Mouse (Mus musculus) hindbrain, postnatal 0 days (tissue): ENCODE data around the gene Tmem170b. TPM values are rescaled to one million over a fixed set of nuclear protein-coding genes. Genes with fewer than 3 reads are reported as not detected.

Source experiments
- ATAC-seq: fragments of 200-750 bp; cut with Nextera tagmentation; 2 replicates; pipeline ENCODE4 v1.8.0; 2017; ENCODE audit warnings: mild to moderate bottlenecking, moderate TSS enrichment, moderate library complexity
- DNase-seq: peaks from one replicate; pipeline ENCODE4 v3.0.0-alpha.2; 2015; ENCODE audit warnings: low spot score
- H3K27ac ChIP-seq: fragments of 300-500 bp; sonication (generic); 2 replicates; pipeline ENCODE4 v1.5.1; 2014; ENCODE audit warnings: mild to moderate bottlenecking
- H3K27me3 ChIP-seq: fragments of 300-500 bp; sonication (generic); 2 replicates; pipeline ENCODE4 v1.6.1; 2014; ENCODE audit warnings: low read length, mixed read lengths; ENCODE audit not compliant: insufficient read depth
- H3K36me3 ChIP-seq: fragments of 300-500 bp; sonication (generic); 2 replicates; pipeline ENCODE4 v1.6.1; 2014; ENCODE audit warnings: low read length, mixed read lengths; ENCODE audit not compliant: insufficient read depth
- H3K4me1 ChIP-seq: fragments of 300-500 bp; sonication (generic); 2 replicates; pipeline ENCODE4 v1.6.1; 2014; ENCODE audit warnings: antibody characterized with exemption, low read length, mixed read lengths; ENCODE audit not compliant: insufficient read depth
- H3K4me2 ChIP-seq: fragments of 300-500 bp; sonication (generic); 2 replicates; pipeline ENCODE4 v1.6.1; 2014; ENCODE audit warnings: low read depth, mild to moderate bottlenecking, low read length, moderate library complexity, mixed read lengths
- H3K4me3 ChIP-seq: fragments of 300-500 bp; sonication (generic); 2 replicates; pipeline ENCODE4 v1.5.1; 2014; ENCODE audit warnings: low read length
- H3K9ac ChIP-seq: fragments of 300-500 bp; sonication (generic); replicated peaks from 2 replicates; pipeline ENCODE4 v1.6.1; 2014; ENCODE audit warnings: mild to moderate bottlenecking, low read length, moderate library complexity, mixed read lengths
- H3K9me3 ChIP-seq: fragments of 300-500 bp; sonication (generic); 2 replicates; pipeline ENCODE4 v1.6.1; 2016; ENCODE audit warnings: low read length, mixed read lengths
- CTCF ChIP-seq: IDR thresholded peaks from 2 replicates; pipeline ENCODE4 v1.5.1; 2016; ENCODE audit warnings: antibody characterized with exemption, control low read depth, low read depth
- WGBS: fragments of 180-500 bp; shearing (Covaris S2); extraction: QIAGEN DNeasy Blood & Tissue Kit; methylation state at CpG from one replicate; pipeline ENCODE4 v1.1.7; 2014; 5-methylcytosine and 5-hydroxymethylcytosine counted together
- polyA plus RNA-seq: library from polyadenylated mRNA; unstranded; fragments of >200 nt; fragmentation: Nextera tagmentation; extraction: Ambion mirVana; gene quantifications from 2 replicates; pipeline ENCODE4 v1.2.1, GENCODE M21; 2015
- total RNA-seq: library from RNA; depleted of rRNA; stranded (reverse); fragments of >200 nt; gene quantifications from 2 replicates; pipeline ENCODE4 v1.2.3, GENCODE M21; 2014

Tmem170b gene
- total and polyA plus RNA-seq, 2 experiments from 2014 or later = 25.3 to 33.6 TPM

DNA sequence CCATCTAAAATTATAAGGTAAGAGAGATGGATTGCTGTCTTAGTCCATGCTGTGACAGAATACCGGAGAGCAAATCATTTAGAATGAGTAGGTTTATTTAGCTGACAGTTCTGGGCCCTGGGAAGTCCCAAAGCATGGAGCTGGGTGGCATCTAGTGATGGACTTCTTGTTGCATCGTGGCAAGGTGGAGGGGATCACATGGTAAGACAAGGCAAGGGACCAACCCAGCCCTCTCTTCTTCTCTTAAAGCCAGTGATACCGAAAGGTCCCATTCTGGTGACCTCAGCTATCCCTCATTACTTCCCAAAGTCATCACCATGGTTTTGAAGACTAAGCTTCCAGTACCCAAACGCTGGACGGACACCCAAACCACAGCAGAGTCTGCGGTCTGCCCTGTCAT is 42.3 kb downstream of the Tmem170b start:
- no peaks in the 10 kb centered on the region for H3K4me1 ChIP-seq
- no peak overlapping the region for H3K4me3 ChIP-seq
- H3K27me3 ChIP-seq = no peaks in the 10 kb centered on the region
- no peak for TF ChIP-seq CTCF
- H3K36me3 ChIP-seq = no peaks in the 10 kb centered on the region
- no peak overlapping the region for H3K4me2 ChIP-seq
- no peak for ATAC-seq
- 66% methylated on average over 6 of the region's 6 CpGs for WGBS
- no peak overlapping the region for H3K9ac ChIP-seq
- H3K27ac ChIP-seq = no peak overlapping the region
- H3K9me3 ChIP-seq = no peaks in the 10 kb centered on the region
- no peak for DNase-seq

DNA sequence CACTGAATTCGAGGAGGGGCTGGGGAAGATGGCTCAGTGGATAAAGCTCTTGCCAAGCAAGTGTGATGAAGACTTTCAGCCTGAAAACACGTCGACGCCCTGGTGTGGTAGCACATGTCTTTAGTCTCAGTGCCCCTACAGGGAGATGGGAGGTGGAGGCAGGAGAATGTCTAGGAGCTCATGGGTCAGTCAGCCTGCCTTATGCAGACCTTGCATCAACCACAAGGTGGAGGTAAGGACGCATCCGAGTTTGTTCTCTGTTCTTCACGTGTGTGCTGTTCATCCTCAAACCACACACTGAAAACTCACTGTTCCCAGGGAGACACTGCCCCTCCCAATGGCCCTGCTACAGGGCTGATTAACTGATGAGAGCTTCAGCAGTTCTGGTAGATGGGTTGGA is 45.0 kb downstream of the Tmem170b start:
- Histone ChIP-seq H3K9me3 (no peaks in the 10 kb centered on the region), H3K9ac (no peak overlapping the region), H3K27me3 (no peaks in the 10 kb centered on the region), H3K4me2 (no peak overlapping the region), H3K27ac (no peak overlapping the region), H3K36me3 (no peaks in the 10 kb centered on the region), H3K4me3 (no peak overlapping the region), H3K4me1 (no peaks in the 10 kb centered on the region)
- 63% methylated on average over 7 of the region's 7 CpGs for WGBS
- no peak for ATAC-seq
- DNase-seq = no peak
- peak; percentile 42; the same call in 1 of the 2 replicates for TF ChIP-seq CTCF

DNA sequence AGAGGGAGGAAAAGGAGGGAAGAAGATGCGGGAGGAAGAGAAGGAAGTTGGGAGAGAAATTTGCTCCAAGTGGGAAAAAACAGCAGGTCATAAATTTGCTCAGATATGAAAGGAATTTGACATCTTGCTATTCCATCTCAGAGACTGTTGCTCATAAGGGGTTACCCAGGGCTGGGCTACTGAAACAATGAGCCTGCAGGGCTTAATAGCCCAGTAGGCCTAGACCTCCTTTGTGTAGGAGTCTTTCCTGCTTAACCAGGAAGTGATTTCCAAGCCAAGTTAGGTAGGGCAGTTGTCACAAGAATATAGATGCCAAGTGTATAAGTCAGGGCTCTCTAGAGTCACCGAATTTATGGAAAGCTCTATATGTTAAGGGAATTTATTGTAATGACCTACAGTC is 48.1 kb downstream of the Tmem170b start:
- no peak overlapping the region for H3K9ac ChIP-seq
- no peak for TF ChIP-seq CTCF
- 88% methylated on average over 2 of the region's 2 CpGs for WGBS
- no peak overlapping the region for H3K4me3 ChIP-seq
- no peaks in the 10 kb centered on the region for H3K36me3 ChIP-seq
- no peaks in the 10 kb centered on the region for H3K4me1 ChIP-seq
- DNase-seq (no peak), ATAC-seq (no peak)
- H3K4me2 ChIP-seq = no peak overlapping the region
- no peak overlapping the region for H3K27ac ChIP-seq
- no peaks in the 10 kb centered on the region for H3K9me3 ChIP-seq
- no peaks in the 10 kb centered on the region for H3K27me3 ChIP-seq

DNA sequence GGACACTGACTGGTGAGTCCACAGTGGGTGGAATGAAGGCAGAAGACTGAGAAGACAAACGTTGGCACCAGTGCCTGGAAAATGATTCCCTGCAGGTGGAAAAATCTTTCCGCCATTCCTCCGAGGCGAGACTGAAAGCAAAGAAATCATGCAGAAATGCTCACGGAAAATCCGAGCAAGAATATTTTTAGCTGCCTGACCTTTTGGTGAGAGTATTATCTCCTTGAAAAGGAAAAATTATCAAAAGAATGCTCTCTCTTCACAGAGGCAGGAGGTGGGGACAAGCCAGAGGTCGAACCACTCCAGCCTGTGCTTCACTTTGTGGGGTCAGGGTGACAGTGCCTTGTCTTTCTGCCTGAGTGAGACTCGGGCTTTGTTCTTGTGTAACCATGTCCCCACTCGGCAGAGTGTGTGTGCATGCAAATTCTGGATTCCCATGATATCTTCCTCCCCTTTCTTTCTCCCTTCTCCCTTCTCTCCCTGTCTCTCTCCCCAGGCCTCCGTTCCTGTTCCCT is 49.9 kb downstream of the Tmem170b start:
- no peak overlapping the region for H3K4me2 ChIP-seq
- H3K27me3 ChIP-seq = no peaks in the 10 kb centered on the region
- DNase-seq (no peak), ATAC-seq (no peak)
- H3K9ac ChIP-seq = no peak overlapping the region
- no peaks in the 10 kb centered on the region for H3K4me1 ChIP-seq
- H3K36me3 ChIP-seq = no peaks in the 10 kb centered on the region
- H3K9me3 ChIP-seq = no peaks in the 10 kb centered on the region
- TF ChIP-seq CTCF = no peak
- H3K27ac ChIP-seq = no peak overlapping the region
- 61% methylated on average over 10 of the region's 10 CpGs for WGBS
- H3K4me3 ChIP-seq = no peak overlapping the region

DNA sequence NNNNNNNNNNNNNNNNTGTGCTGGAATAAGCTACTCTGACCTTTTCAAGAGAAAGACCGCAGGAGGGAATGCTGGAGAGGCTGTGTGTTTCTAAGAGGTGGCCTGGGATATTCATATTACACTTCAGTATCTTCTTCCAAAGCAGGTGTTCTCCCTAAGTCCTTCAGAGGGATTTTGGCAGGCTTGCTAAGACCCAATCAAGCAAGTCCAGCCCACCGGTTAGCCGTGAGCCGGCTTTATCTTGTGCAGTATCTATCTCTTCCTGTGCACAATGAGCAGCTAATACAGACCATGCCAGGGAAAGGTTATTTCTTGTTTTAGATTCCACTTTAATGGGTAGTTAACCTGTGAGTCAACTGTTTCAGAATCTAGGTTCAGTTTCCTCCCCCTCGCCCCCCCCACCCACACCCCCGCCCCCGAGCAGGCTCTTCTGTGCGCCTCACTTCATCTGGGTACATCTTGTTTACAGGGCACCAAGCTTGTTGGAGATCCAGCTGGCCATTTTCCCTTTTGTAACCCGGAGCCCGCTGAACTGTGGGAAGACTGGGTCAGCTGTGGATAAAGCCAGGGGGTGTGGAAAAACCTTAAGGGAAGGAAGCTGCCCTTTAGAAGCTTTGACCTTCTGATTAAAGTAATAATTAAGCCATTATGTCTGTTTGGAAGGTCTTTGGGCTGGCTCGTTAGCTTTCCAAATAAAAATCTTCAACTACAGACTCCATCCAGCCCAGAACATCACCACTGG is 54.5 kb downstream of the Tmem170b start:
- Histone ChIP-seq H3K4me1 (no peaks in the 10 kb centered on the region), H3K4me2 (no peak overlapping the region), H3K27ac (no peak overlapping the region), H3K9ac (no peak overlapping the region), H3K9me3 (no peaks in the 10 kb centered on the region), H3K36me3 (no peaks in the 10 kb centered on the region), H3K27me3 (no peaks in the 10 kb centered on the region), H3K4me3 (no peak overlapping the region)
- WGBS = 53% methylated on average over 11 of the region's 11 CpGs
- DNase-seq (no peak), ATAC-seq (0 out of 2 replicates have a peak, but pooled peaks have one; percentile 24)
- TF ChIP-seq CTCF = no peak

DNA sequence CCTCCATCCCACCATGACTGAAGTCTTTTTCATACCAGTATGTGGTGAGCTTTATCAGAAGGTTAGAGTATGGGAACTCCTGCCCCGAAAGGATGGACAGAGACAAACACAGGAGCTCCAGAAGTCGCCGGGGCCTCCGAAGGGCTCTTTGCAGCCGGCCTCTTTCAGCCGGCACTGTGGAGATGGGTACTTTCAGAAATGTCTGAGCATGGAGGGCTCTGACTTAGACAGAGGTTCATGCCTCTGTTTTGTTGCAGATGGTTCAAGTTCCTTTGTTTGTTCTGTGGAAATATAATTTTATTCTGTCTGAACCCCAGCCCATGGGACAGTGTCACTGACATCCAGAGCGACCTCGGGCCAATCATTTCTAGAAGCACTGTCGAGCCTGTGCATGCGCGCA is 55.4 kb downstream of the Tmem170b start:
- H3K36me3 ChIP-seq = no peaks in the 10 kb centered on the region
- no peak overlapping the region for H3K4me2 ChIP-seq
- 80% methylated on average over 11 of the region's 11 CpGs for WGBS
- no peaks in the 10 kb centered on the region for H3K4me1 ChIP-seq
- no peak for TF ChIP-seq CTCF
- no peak overlapping the region for H3K9ac ChIP-seq
- no peak overlapping the region for H3K4me3 ChIP-seq
- DNase-seq (no peak), ATAC-seq (no peak)
- no peaks in the 10 kb centered on the region for H3K27me3 ChIP-seq
- H3K9me3 ChIP-seq = no peaks in the 10 kb centered on the region
- H3K27ac ChIP-seq = no peak overlapping the region

DNA sequence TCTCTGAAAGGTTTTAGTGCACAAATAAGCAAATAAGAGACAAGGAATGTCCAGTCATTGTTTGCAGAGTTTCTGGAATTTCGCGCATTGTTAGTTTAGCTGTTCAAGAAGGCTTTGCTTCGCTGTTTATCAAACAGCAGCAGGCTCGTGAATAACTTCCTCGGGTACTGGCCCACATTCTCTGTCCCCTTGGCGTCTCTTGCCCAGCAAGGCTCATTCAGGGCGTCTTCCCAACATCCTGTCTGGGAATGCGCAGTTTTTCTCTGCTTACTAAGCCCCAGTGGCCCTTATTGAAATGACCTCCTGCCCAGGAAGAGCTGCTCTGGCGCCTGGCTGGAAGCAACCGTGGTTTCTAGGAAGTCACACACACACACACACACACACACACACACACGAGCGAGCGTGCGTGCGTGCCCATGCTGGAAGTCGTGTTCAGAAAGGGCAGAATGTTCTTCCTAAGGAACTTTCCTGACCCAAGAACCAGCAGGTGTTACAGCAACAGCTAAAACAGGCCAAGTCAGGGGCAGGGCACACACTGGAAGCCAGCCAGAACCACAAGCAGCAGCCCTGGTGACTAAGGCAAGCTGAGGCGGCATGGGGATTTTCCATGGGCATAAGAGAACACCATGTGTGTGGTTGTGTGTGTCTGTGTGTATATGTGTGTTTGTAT is 56.8 kb downstream of the Tmem170b start:
- Histone ChIP-seq H3K4me1 (no peaks in the 10 kb centered on the region), H3K4me3 (no peak overlapping the region), H3K4me2 (peak overlapping the region; percentile 27), H3K9ac (no peak overlapping the region), H3K27me3 (no peaks in the 10 kb centered on the region), H3K36me3 (no peaks in the 10 kb centered on the region), H3K9me3 (no peaks in the 10 kb centered on the region), H3K27ac (peak overlapping the region; percentile 22)
- DNase-seq (peak; percentile 54), ATAC-seq (peak; percentile 70)
- WGBS = 29% methylated on average over 17 of the region's 17 CpGs
- no peak for TF ChIP-seq CTCF
